Mouse (Mus musculus) embryonic facial prominence, embryonic 12.5 days (tissue): ENCODE data around the gene Rap1gap2. TPM values are rescaled to one million over a fixed set of nuclear protein-coding genes. Genes with fewer than 3 reads are reported as not detected.

Experiments
- ATAC-seq: fragments of 200-750 bp; cut with Nextera tagmentation; 2 replicates; pipeline ENCODE4 v1.8.0; 2017; ENCODE audit not compliant: insufficient number of reproducible peaks, insufficient read depth, low FRiP score, low TSS enrichment
- H3K27ac ChIP-seq: fragments of 300-500 bp; sonication (generic); 2 replicates; pipeline ENCODE4 v1.5.1; 2016; ENCODE audit warnings: mild to moderate bottlenecking
- H3K27me3 ChIP-seq: fragments of 300-500 bp; sonication (generic); 2 replicates; pipeline ENCODE4 v1.6.1; 2016; ENCODE audit warnings: mild to moderate bottlenecking, moderate library complexity
- H3K36me3 ChIP-seq: fragments of 300-500 bp; sonication (generic); 2 replicates; pipeline ENCODE4 v1.6.1; 2016; ENCODE audit warnings: mild to moderate bottlenecking
- H3K4me1 ChIP-seq: fragments of 300-500 bp; sonication (generic); 2 replicates; pipeline ENCODE4 v1.6.1; 2016
- H3K4me2 ChIP-seq: fragments of 300-500 bp; sonication (generic); replicated peaks from 2 replicates; pipeline ENCODE4 v1.6.1; 2016; ENCODE audit warnings: mild to moderate bottlenecking, moderate library complexity
- H3K4me3 ChIP-seq: fragments of 300-500 bp; sonication (generic); 2 replicates; pipeline ENCODE4 v1.5.1; 2016; ENCODE audit warnings: mild to moderate bottlenecking
- H3K9ac ChIP-seq: fragments of 300-500 bp; sonication (generic); 2 replicates; pipeline ENCODE4 v1.6.1; 2016; ENCODE audit warnings: mild to moderate bottlenecking, moderate library complexity
- H3K9me3 ChIP-seq: fragments of 300-500 bp; sonication (generic); 2 replicates; pipeline ENCODE4 v1.6.1; 2016; ENCODE audit warnings: mild to moderate bottlenecking, moderate library complexity
- WGBS: fragments of 180-500 bp; shearing (Covaris S2); methylation state at CpG from one replicate; pipeline ENCODE4 v1.1.7; 2016; 5-methylcytosine and 5-hydroxymethylcytosine counted together
- polyA plus RNA-seq: library from polyadenylated mRNA; unstranded; fragments of >200 nt; fragmentation: Nextera tagmentation; extraction: Ambion mirVana; gene quantifications from 2 replicates; pipeline ENCODE4 v1.2.1, GENCODE M21; 2016

Gene Rap1gap2
- polyA plus RNA-seq, 1 experiment from 2014 or later = 3.6 TPM

GRCm38 (mm10) chr11:74412462-74412861 lies 198.3 kb downstream of the Rap1gap2 start:
- H3K4me1 ChIP-seq = peaks cover 20% of the 10 kb centered on the region
- H3K36me3 ChIP-seq = no peaks in the 10 kb centered on the region
- no peaks in the 10 kb centered on the region for H3K9me3 ChIP-seq
- no peak for ATAC-seq
- no peak overlapping the region for H3K27ac ChIP-seq
- H3K4me2 ChIP-seq = no peak overlapping the region
- H3K9ac ChIP-seq = no peak overlapping the region
- no peaks in the 10 kb centered on the region for H3K27me3 ChIP-seq
- 77% methylated on average over 3 of the region's 3 CpGs for WGBS
- H3K4me3 ChIP-seq = no peak overlapping the region

GRCm38 (mm10) chr11:74411943-74412342 lies 198.8 kb downstream of the Rap1gap2 start:
- Histone ChIP-seq H3K27ac (no peak overlapping the region), H3K9ac (no peak overlapping the region), H3K4me3 (no peak overlapping the region), H3K4me1 (peaks cover 20% of the 10 kb centered on the region), H3K9me3 (no peaks in the 10 kb centered on the region), H3K27me3 (no peaks in the 10 kb centered on the region), H3K36me3 (no peaks in the 10 kb centered on the region), H3K4me2 (no peak overlapping the region)
- no peak for ATAC-seq
- WGBS = 71% methylated on average over 3 of the region's 3 CpGs

- Histone ChIP-seq H3K27me3 (no peaks in the 10 kb centered on the region), H3K4me2 (no peak overlapping the region), H3K27ac (peak overlapping the region; percentile 63), H3K9ac (no peak overlapping the region), H3K9me3 (no peaks in the 10 kb centered on the region), H3K36me3 (no peaks in the 10 kb centered on the region), H3K4me1 (peaks cover 20% of the 10 kb centered on the region), H3K4me3 (no peak overlapping the region)
- WGBS = 71% methylated on average over 4 of the region's 4 CpGs
- 0 out of 2 replicates have a peak, but pooled peaks have one; percentile 37 for ATAC-seq
These were observed 200.9 kb downstream of the Rap1gap2 start for GRCm38 (mm10) chr11:74409757-74410174.

GRCm38 (mm10) chr11:74409447-74409754 lies 201.3 kb downstream of the Rap1gap2 start:
- H3K4me2 ChIP-seq = no peak overlapping the region
- peaks cover 20% of the 10 kb centered on the region for H3K4me1 ChIP-seq
- WGBS = 45% methylated on average over 5 of the region's 5 CpGs
- no peak overlapping the region for H3K4me3 ChIP-seq
- H3K36me3 ChIP-seq = no peaks in the 10 kb centered on the region
- no peak overlapping the region for H3K9ac ChIP-seq
- H3K27ac ChIP-seq = peak overlapping the region; percentile 63
- no peak for ATAC-seq
- no peaks in the 10 kb centered on the region for H3K9me3 ChIP-seq
- no peaks in the 10 kb centered on the region for H3K27me3 ChIP-seq

- Histone ChIP-seq H3K4me2 (no peak overlapping the region), H3K36me3 (no peaks in the 10 kb centered on the region), H3K27ac (peak overlapping the region; percentile 63), H3K4me1 (peaks cover 20% of the 10 kb centered on the region), H3K4me3 (no peak overlapping the region), H3K9me3 (no peaks in the 10 kb centered on the region), H3K9ac (no peak overlapping the region), H3K27me3 (no peaks in the 10 kb centered on the region)
- peak; percentile 70 for ATAC-seq
- 56% methylated on average over 4 of the region's 4 CpGs for WGBS
These were observed 201.9 kb downstream of the Rap1gap2 start for GRCm38 (mm10) chr11:74408587-74409446.

- Histone ChIP-seq H3K27me3 (no peaks in the 10 kb centered on the region), H3K4me2 (no peak overlapping the region), H3K4me3 (no peak overlapping the region), H3K27ac (no peak overlapping the region), H3K9me3 (no peaks in the 10 kb centered on the region), H3K4me1 (peaks cover 17% of the 10 kb centered on the region), H3K36me3 (no peaks in the 10 kb centered on the region), H3K9ac (no peak overlapping the region)
- no peak for ATAC-seq
- WGBS = 74% methylated on average over 7 of the region's 7 CpGs
These were observed 205.5 kb downstream of the Rap1gap2 start for GRCm38 (mm10) chr11:74405201-74405600.

GRCm38 (mm10) chr11:74404216-74404615 lies 206.5 kb downstream of the Rap1gap2 start:
- no peak overlapping the region for H3K4me2 ChIP-seq
- H3K27ac ChIP-seq = no peak overlapping the region
- no peaks in the 10 kb centered on the region for H3K9me3 ChIP-seq
- H3K36me3 ChIP-seq = no peaks in the 10 kb centered on the region
- ATAC-seq = no peak
- 55% methylated on average over 2 of the region's 2 CpGs for WGBS
- H3K4me1 ChIP-seq = peaks cover 8% of the 10 kb centered on the region
- H3K9ac ChIP-seq = no peak overlapping the region
- H3K27me3 ChIP-seq = no peaks in the 10 kb centered on the region
- H3K4me3 ChIP-seq = no peak overlapping the region

- no peak for ATAC-seq
- no peaks in the 10 kb centered on the region for H3K4me1 ChIP-seq
- H3K4me2 ChIP-seq = no peak overlapping the region
- H3K9me3 ChIP-seq = no peaks in the 10 kb centered on the region
- 36% methylated on average over 2 of the region's 2 CpGs for WGBS
- no peaks in the 10 kb centered on the region for H3K36me3 ChIP-seq
- no peaks in the 10 kb centered on the region for H3K27me3 ChIP-seq
- H3K27ac ChIP-seq = no peak overlapping the region
- H3K9ac ChIP-seq = no peak overlapping the region
- no peak overlapping the region for H3K4me3 ChIP-seq
These were observed 208.6 kb downstream of the Rap1gap2 start for GRCm38 (mm10) chr11:74402126-74402525.

- no peak overlapping the region for H3K27ac ChIP-seq
- no peak overlapping the region for H3K4me2 ChIP-seq
- 0 out of 2 replicates have a peak, but pooled peaks cover 3% of the 10 kb centered on the region for H3K27me3 ChIP-seq
- no peak for ATAC-seq
- WGBS = 85% methylated on average over 18 of the region's 18 CpGs
- no peaks in the 10 kb centered on the region for H3K4me1 ChIP-seq
- no peak overlapping the region for H3K9ac ChIP-seq
- no peaks in the 10 kb centered on the region for H3K9me3 ChIP-seq
- H3K4me3 ChIP-seq = no peak overlapping the region
- no peaks in the 10 kb centered on the region for H3K36me3 ChIP-seq
These were observed 215.1 kb downstream of the Rap1gap2 start for GRCm38 (mm10) chr11:74395583-74395982.

GRCm38 (mm10) chr11:74393489-74393888 lies 217.2 kb downstream of the Rap1gap2 start:
- no peaks in the 10 kb centered on the region for H3K36me3 ChIP-seq
- WGBS = 69% methylated on average over 5 of the region's 5 CpGs
- H3K27me3 ChIP-seq = 0 out of 2 replicates have a peak, but pooled peaks cover 3% of the 10 kb centered on the region
- no peak for ATAC-seq
- H3K9me3 ChIP-seq = no peaks in the 10 kb centered on the region
- H3K27ac ChIP-seq = no peak overlapping the region
- H3K4me3 ChIP-seq = no peak overlapping the region
- no peak overlapping the region for H3K9ac ChIP-seq
- H3K4me2 ChIP-seq = no peak overlapping the region
- H3K4me1 ChIP-seq = no peaks in the 10 kb centered on the region

GRCm38 (mm10) chr11:74392903-74393302 lies 217.8 kb downstream of the Rap1gap2 start:
- 0 out of 2 replicates have a peak, but pooled peaks cover 3% of the 10 kb centered on the region for H3K27me3 ChIP-seq
- no peak for ATAC-seq
- H3K4me3 ChIP-seq = no peak overlapping the region
- no peaks in the 10 kb centered on the region for H3K36me3 ChIP-seq
- no peak overlapping the region for H3K27ac ChIP-seq
- H3K9ac ChIP-seq = no peak overlapping the region
- H3K9me3 ChIP-seq = no peaks in the 10 kb centered on the region
- H3K4me2 ChIP-seq = no peak overlapping the region
- 81% methylated on average over 6 of the region's 6 CpGs for WGBS
- no peaks in the 10 kb centered on the region for H3K4me1 ChIP-seq

GRCm38 (mm10) chr11:74391899-74392298 lies 218.8 kb downstream of the Rap1gap2 start:
- Histone ChIP-seq H3K4me2 (no peak overlapping the region), H3K27me3 (0 out of 2 replicates have a peak, but pooled peaks cover 3% of the 10 kb centered on the region), H3K27ac (no peak overlapping the region), H3K36me3 (no peaks in the 10 kb centered on the region), H3K9me3 (no peaks in the 10 kb centered on the region), H3K9ac (no peak overlapping the region), H3K4me3 (no peak overlapping the region), H3K4me1 (no peaks in the 10 kb centered on the region)
- ATAC-seq = no peak
- 81% methylated on average over 11 of the region's 11 CpGs for WGBS
